Mouse (Mus musculus): ENCODE measurements at regions not wholly inside any gene's neighbourhood (a gene's known extent, or its start where the extent isn't known, plus 50 kb on each side); places are given as distances from the start of the nearest gene placed in this dataset.
"Not testable (repeated sequence)": the region's sequence is repeated elsewhere in the genome, so short reads cannot be mapped to it uniquely, and the experiment has no call there.

DNA sequence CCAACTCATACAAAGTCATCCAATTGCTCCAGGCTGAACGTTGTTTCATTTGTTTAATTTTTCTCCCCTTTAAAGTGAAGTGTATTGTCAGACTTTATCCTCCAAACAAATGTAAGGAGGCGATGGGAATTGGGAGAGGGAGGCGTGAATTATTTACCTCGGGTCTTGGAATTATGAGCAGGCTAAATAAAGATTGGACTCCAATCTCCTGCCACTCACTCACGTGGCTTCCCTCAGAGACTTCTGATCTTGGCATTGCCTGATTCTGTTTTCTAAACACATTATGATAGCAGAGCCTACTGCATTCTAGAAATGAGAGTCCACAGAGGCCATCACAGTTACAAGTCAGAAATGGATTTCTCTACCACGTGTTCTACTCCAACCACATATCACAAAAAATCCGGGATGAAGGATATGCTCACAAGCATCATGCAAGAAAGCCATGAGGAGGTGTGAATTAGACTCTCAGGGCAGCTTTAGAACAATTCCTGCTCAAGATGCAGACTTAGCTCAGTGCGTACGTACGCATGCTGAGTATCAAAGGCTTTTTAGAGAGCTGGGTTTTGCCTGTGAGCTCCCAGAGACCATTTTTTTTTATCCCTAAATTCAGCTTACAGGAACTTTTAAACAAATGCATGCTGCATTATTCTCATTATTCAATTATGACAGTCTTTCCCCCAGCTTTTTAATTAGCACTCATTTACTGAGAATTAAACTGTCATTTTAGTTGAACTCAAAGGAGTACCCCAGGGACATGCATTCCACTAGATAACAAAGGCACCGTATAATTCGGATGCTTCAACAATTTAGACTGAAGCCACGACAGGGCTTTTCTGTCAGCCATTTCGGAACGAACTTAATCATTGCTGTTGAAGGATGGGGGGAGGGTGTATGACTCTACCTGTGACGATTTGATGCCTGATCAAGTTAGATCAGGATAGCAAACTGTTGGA lies 269.2 kb upstream of the Ubash3b start:
- 73% methylated on average over 16 of the region's 16 CpGs for WGBS
- H3K27me3 ChIP-seq (replicated peaks) = no peaks in the 10 kb centered on the region
- no peaks in the 10 kb centered on the region for H3K36me3 ChIP-seq
- no peaks in the 10 kb centered on the region for H3K9me3 ChIP-seq (replicated peaks)
- H3K4me2 ChIP-seq = no peak overlapping the region
- no peaks in the 10 kb centered on the region for H3K4me1 ChIP-seq (replicated peaks)
- ATAC-seq (ENCODE audit: insufficient number of reproducible peaks, low FRiP score) = no peak
- H3K9ac ChIP-seq = no peak overlapping the region
- no peak overlapping the region for H3K27ac ChIP-seq (ENCODE audit: poor library complexity, severe bottlenecking)
- no peak overlapping the region for H3K4me3 ChIP-seq

DNA sequence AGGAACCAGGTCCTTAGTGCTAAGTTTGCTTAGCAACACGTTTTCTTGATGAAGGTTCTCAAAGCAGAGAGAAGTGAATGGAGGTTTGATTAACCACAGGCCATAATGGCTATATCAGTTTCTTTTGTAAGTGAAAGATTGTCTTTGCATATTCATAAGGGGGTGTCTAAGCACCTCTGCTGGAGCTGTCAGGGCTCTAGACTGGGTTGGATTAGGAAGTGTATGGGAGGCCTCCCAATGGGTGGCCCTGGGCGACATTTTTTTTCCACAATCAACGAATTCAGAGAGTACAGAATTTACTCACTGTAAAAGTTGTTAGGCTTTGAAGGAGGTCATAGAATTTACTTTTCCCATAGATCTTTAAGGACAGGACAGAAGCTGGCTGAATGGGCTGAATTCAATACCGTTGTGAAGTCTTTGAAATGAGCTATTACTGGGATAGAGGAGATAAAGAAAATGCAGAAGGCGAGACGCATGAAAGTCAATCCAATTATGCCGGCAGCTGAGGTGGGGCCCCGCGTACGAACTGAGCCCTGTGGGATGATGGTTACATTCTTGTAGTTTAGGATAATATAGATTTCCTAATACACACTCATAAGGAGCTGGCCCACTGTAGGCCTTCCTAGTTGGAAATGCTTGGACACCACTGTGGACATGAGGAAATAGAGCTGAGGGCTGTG lies 268.4 kb upstream of the Ubash3b start:
- Histone ChIP-seq H3K4me1 (replicated peaks) (no peaks in the 10 kb centered on the region), H3K4me3 (no peak overlapping the region), H3K4me2 (no peak overlapping the region), H3K9me3 (replicated peaks) (no peaks in the 10 kb centered on the region), H3K36me3 (no peaks in the 10 kb centered on the region), H3K27me3 (replicated peaks) (no peaks in the 10 kb centered on the region), H3K9ac (no peak overlapping the region), H3K27ac (ENCODE audit: poor library complexity, severe bottlenecking) (no peak overlapping the region)
- 74% methylated on average over 10 of the region's 10 CpGs for WGBS
- no peak for ATAC-seq (ENCODE audit: insufficient number of reproducible peaks, low FRiP score)

GRCm38 (mm10) chr9:41429236-41429635 lies 267.7 kb upstream of the Ubash3b start:
- no peak overlapping the region for H3K4me3 ChIP-seq
- H3K4me2 ChIP-seq = no peak overlapping the region
- H3K4me1 ChIP-seq (replicated peaks) = no peaks in the 10 kb centered on the region
- H3K27ac ChIP-seq (ENCODE audit: poor library complexity, severe bottlenecking) = no peak overlapping the region
- H3K9me3 ChIP-seq (replicated peaks) = no peaks in the 10 kb centered on the region
- WGBS = 84% methylated on average over 4 of the region's 4 CpGs
- no peaks in the 10 kb centered on the region for H3K27me3 ChIP-seq (replicated peaks)
- no peak for ATAC-seq (ENCODE audit: insufficient number of reproducible peaks, low FRiP score)
- no peaks in the 10 kb centered on the region for H3K36me3 ChIP-seq
- no peak overlapping the region for H3K9ac ChIP-seq

DNA sequence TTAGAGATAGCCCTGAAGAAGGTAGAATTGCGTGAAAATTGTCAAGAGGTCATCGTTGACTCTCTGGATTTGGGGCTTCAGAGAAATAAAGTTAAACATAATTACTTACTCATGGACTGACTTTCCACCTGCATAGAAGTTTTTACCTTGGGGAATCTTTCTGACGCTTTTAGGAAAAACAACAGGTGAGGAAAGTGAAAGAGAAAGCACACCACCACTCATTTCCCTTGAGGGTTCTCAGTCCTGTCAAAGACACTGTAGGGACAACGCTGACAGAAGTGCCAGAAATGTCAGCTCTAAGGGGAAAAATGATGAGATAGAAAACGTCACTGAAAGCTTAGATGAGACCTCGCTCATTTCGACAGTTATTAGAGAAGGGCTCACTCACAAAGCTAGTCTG lies 265.2 kb upstream of the Ubash3b start:
- no peak overlapping the region for H3K9ac ChIP-seq
- no peaks in the 10 kb centered on the region for H3K27me3 ChIP-seq (replicated peaks)
- WGBS = 77% methylated on average over 7 of the region's 7 CpGs
- H3K4me1 ChIP-seq (replicated peaks) = no peaks in the 10 kb centered on the region
- no peaks in the 10 kb centered on the region for H3K36me3 ChIP-seq
- H3K4me3 ChIP-seq = no peak overlapping the region
- ATAC-seq (ENCODE audit: insufficient number of reproducible peaks, low FRiP score) = no peak
- no peak overlapping the region for H3K27ac ChIP-seq (ENCODE audit: poor library complexity, severe bottlenecking)
- H3K4me2 ChIP-seq = no peak overlapping the region
- H3K9me3 ChIP-seq (replicated peaks) = no peaks in the 10 kb centered on the region

DNA sequence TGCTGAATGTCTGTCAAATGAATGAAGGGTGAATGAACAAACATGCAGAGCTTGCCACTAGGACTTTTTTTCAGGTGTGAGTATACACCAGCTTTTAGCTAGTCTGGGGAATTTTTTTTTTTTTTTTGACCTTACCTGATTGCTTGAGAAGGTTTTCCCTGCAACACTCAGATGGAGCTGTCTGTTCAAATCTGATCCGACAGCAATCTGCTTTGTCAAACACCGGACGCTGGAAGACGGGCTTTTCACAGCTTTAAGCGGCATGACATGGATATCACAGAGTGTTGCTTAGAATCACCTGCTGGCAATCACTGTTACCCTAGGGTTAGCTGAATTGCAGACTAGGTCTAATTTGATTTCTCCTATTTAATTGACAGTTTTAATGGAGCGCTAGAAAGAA lies 263.7 kb upstream of the Ubash3b start:
- H3K27me3 ChIP-seq (replicated peaks) = no peaks in the 10 kb centered on the region
- H3K9me3 ChIP-seq (replicated peaks) = no peaks in the 10 kb centered on the region
- H3K27ac ChIP-seq (ENCODE audit: poor library complexity, severe bottlenecking) = no peak overlapping the region
- no peak for ATAC-seq (ENCODE audit: insufficient number of reproducible peaks, low FRiP score)
- H3K4me1 ChIP-seq (replicated peaks) = no peaks in the 10 kb centered on the region
- H3K9ac ChIP-seq = no peak overlapping the region
- H3K36me3 ChIP-seq = no peaks in the 10 kb centered on the region
- H3K4me3 ChIP-seq = no peak overlapping the region
- no peak overlapping the region for H3K4me2 ChIP-seq
- WGBS = 85% methylated on average over 6 of the region's 6 CpGs

DNA sequence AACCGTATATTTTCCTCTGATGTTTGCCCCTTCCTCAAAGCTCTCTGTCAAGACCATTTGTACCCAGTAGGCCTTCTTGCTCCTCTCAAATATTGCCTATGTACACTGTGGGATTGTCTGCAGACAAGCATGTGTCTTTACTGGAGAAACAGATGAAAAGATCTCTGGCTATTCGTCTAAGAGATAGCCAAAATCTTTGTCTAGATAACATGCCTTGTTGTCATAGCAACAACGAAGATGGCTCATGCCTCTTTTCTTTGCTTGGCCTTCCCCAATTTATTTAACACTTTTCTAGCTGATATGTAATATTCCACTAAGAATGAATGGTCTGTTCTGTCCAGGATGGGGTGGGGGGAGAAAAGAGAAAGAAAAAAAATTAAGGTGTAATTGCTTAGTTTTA lies 252.3 kb upstream of the Ubash3b start:
- H3K4me1 ChIP-seq (replicated peaks) = peaks cover 4% of the 10 kb centered on the region
- H3K4me2 ChIP-seq = no peak overlapping the region
- H3K4me3 ChIP-seq = no peak overlapping the region
- H3K27me3 ChIP-seq (replicated peaks) = no peaks in the 10 kb centered on the region
- ATAC-seq (ENCODE audit: insufficient number of reproducible peaks, low FRiP score) = no peak
- no peaks in the 10 kb centered on the region for H3K36me3 ChIP-seq
- no peak overlapping the region for H3K27ac ChIP-seq (ENCODE audit: poor library complexity, severe bottlenecking)
- H3K9ac ChIP-seq = no peak overlapping the region
- 66% methylated on average over 3 of the region's 3 CpGs for WGBS
- no peaks in the 10 kb centered on the region for H3K9me3 ChIP-seq (replicated peaks)

DNA sequence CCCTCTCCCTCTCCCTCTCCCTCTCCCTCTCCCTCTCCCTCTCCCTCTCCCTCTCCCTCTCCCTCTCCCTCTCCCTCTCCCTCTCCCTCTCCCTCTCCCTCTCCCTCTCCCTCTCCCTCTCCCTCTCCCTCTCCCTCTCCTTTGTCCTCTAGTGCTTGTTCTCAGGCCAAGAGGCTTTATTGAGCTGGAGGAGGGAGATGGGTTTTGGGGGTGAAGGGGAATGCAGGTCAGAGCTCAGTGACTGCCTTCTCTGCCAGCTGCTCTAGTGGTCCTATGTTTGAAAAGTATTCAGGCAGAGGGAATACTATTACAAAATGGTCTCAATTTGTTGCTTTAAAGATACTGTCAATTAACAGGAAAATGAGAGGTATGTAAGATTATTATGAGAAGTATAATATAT lies 251.6 kb upstream of the Ubash3b start:
- H3K4me2 ChIP-seq; H3K27ac ChIP-seq (ENCODE audit: poor library complexity, severe bottlenecking); H3K9ac ChIP-seq; H3K9me3 ChIP-seq (replicated peaks); ATAC-seq (ENCODE audit: insufficient number of reproducible peaks, low FRiP score); H3K4me3 ChIP-seq; H3K4me1 ChIP-seq (replicated peaks); H3K36me3 ChIP-seq; H3K27me3 ChIP-seq (replicated peaks): not testable (repeated sequence)

- no peaks in the 10 kb centered on the region for H3K27me3 ChIP-seq (replicated peaks)
- H3K9ac ChIP-seq = no peak overlapping the region
- WGBS = 54% methylated on average over 5 of the region's 5 CpGs
- no peak for ATAC-seq (ENCODE audit: insufficient number of reproducible peaks, low FRiP score)
- H3K4me2 ChIP-seq = no peak overlapping the region
- H3K9me3 ChIP-seq (replicated peaks) = no peaks in the 10 kb centered on the region
- H3K4me3 ChIP-seq = no peak overlapping the region
- H3K4me1 ChIP-seq (replicated peaks) = peaks cover 13% of the 10 kb centered on the region
- no peak overlapping the region for H3K27ac ChIP-seq (ENCODE audit: poor library complexity, severe bottlenecking)
- no peaks in the 10 kb centered on the region for H3K36me3 ChIP-seq
Measured at GRCm38 (mm10) chr9:41412174-41412757, 250.8 kb upstream of the Ubash3b start.

GRCm38 (mm10) chr9:41408301-41408700 lies 246.8 kb upstream of the Ubash3b start:
- Histone ChIP-seq H3K9me3 (replicated peaks) (no peaks in the 10 kb centered on the region), H3K27me3 (replicated peaks) (no peaks in the 10 kb centered on the region), H3K36me3 (no peaks in the 10 kb centered on the region), H3K9ac (no peak overlapping the region), H3K4me2 (no peak overlapping the region), H3K27ac (ENCODE audit: poor library complexity, severe bottlenecking) (no peak overlapping the region), H3K4me1 (replicated peaks) (peaks cover 16% of the 10 kb centered on the region), H3K4me3 (no peak overlapping the region)
- WGBS = 37% methylated on average over 2 of the region's 2 CpGs
- no peak for ATAC-seq (ENCODE audit: insufficient number of reproducible peaks, low FRiP score)

DNA sequence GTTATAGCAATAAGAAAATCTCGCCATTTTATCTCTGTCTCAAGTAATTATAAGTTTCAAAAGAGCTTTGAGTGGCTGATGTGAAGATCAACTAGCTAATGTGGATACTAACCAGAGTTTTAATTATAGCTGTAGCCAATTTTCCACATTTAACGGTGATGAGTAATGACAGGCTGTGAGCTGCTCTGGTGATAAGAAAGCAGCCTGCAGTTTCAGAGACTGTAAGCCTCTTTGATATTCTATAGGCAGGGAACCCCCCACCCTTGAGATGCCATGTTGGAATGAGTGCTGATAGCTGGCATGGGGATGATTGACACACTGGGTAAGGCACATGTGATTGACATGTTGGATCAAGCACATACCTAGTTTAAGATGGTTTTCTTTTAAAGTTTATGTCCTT lies 245.6 kb upstream of the Ubash3b start:
- Histone ChIP-seq H3K9me3 (replicated peaks) (no peaks in the 10 kb centered on the region), H3K27me3 (replicated peaks) (no peaks in the 10 kb centered on the region), H3K27ac (ENCODE audit: poor library complexity, severe bottlenecking) (no peak overlapping the region), H3K36me3 (no peaks in the 10 kb centered on the region), H3K4me3 (no peak overlapping the region), H3K4me1 (replicated peaks) (peaks cover 16% of the 10 kb centered on the region), H3K4me2 (0 out of 2 replicates have a peak overlapping the region, but pooled peaks have one; percentile 14), H3K9ac (no peak overlapping the region)
- ATAC-seq (ENCODE audit: insufficient number of reproducible peaks, low FRiP score) = no peak
- WGBS = 18% methylated on average over 2 of the region's 2 CpGs

- Histone ChIP-seq H3K4me1 (replicated peaks) (peaks cover 11% of the 10 kb centered on the region), H3K36me3 (no peaks in the 10 kb centered on the region), H3K9me3 (replicated peaks) (no peaks in the 10 kb centered on the region), H3K27ac (ENCODE audit: poor library complexity, severe bottlenecking) (no peak overlapping the region), H3K4me2 (no peak overlapping the region), H3K9ac (no peak overlapping the region), H3K27me3 (replicated peaks) (no peaks in the 10 kb centered on the region), H3K4me3 (no peak overlapping the region)
- ATAC-seq (ENCODE audit: insufficient number of reproducible peaks, low FRiP score) = no peak
- WGBS = 80% methylated on average over 3 of the region's 3 CpGs
Measured at GRCm38 (mm10) chr9:41402942-41403341, 241.4 kb upstream of the Ubash3b start.
